Mouse (Mus musculus) heart, embryonic 12.5 days (tissue): ENCODE results near the gene Cd44. TPM values are rescaled to one million over a fixed set of nuclear protein-coding genes. Genes with fewer than 3 reads are reported as not detected.

ENCODE experiments used
- polyA plus RNA-seq: library from polyadenylated mRNA; unstranded; fragments of >200 nt; fragmentation: Nextera tagmentation; extraction: Ambion mirVana; gene quantifications from 2 replicates; pipeline ENCODE4 v1.2.1, GENCODE M21; 2016

The Cd44 gene
- polyA plus RNA-seq, 1 experiment from 2014 or later, result 30.2 TPM

Other genes with a start within 250 kb of the Cd44 start
- 0.27 and 0.47 TPM in 2 replicates for gene Slc1a2, start 243.0 kb downstream of the Cd44 start, polyA plus RNA-seq
- gene Pdhx, start 171.8 kb upstream of the Cd44 start, polyA plus RNA-seq, result 53.6 and 56.5 TPM in 2 replicates
- gene Apip, start 172.0 kb upstream of the Cd44 start, polyA plus RNA-seq, result 57.8 and 58.9 TPM in 2 replicates